Mouse (Mus musculus): ENCODE data around the gene Etl4.
"Not testable (repeated sequence)": the region's sequence is repeated elsewhere in the genome, so short reads cannot be mapped to it uniquely, and the experiment has no call there.

Gene Etl4

DNA sequence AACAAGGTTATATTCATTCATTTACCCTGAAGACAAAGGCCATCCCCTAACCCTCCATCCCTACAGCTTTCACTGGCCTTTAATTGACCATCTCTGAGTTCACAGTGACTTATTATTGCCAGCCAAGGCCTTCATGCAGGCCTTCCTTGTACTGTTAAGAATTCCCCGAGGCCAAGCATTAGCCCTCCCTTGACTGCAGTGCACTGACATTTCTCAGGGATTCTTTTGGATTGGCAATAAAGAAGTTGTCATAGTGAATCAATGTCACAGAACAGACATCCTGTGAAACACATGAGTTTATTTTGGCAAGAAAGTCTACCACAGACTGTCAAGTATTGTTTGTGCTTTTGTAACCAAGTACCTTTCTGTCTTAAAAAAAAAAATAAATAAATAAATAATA is 257.5 kb downstream of the Etl4 start:
- no peak for DNase-seq (ENCODE audit: low spot score in 2 of 2)

DNA sequence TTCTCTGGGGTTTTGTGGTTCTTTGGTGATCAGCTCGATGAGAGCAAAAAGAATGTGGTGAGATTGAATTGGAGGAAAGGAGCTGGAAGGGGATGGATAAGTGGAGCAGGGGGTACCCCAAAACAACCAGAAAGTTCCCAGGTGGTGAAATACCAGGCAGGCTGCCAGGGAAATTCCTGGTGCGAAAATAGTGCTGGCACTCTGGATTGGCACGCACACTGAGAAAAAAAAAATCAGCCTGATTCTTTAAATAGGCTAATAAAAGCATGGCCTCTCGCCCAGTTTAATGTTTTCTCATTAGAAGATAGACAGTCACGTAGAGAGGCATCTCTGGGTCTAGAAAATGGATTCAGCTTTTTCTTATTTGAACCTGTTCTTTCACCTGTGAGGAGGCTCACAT is 258.0 kb downstream of the Etl4 start:
- no peak for DNase-seq (ENCODE audit: low spot score in 2 of 2)

DNA sequence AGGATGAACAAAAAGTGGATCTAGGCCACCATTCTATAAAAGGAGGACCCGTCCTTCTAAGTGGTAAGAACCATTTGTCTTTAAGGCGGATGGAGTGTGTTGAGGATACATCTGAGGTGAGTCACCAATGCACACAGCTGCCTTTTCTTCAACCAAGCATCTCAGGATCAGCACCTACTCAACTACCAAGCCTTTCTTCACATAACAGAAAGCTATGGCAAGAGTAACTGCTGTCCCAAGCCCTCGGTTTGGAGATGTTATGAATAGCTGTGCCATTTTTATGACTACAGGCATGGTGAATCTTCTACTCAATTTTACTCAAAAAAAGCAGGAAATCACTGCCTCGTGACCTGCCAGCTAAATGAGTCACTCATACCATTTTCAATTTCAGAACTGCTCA is 258.6 kb downstream of the Etl4 start:
- DNase-seq (ENCODE audit: low spot score in 2 of 2), result no peak

DNA sequence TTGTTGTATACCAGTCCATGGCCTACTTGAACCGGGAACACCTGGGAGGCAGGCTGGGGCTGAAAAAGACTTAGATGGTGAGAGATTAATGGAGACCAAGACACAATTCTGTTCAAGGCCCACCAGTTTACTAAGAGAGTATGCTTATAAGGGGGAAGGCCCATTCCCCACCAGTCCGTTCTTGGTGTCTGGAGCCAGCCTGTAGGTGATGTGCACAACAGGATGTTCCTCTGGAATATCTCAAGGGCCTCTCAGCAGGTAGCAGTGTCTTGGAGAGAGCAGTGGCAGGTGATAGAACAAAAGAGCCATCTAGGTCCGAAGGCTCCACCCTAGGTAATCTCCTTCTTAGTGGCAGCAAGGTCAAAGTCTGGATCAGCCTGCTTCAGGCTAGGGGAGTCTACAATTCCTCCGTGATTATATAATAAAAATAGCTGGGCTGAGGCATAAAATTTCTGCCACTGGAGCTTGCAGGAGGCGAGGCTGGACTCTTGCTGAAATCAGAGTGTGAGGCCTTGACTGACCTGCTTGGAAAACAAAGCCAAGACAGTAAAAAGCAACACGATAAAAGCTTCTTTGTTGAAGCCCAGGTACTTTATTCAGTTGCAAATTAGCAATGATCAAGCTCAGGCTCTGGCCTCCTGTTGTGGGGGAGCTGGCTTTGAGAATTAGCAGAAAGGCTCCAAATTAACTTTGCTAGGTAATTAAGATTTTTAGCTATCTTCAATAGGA is 267.0 kb downstream of the Etl4 start:
- not testable (repeated sequence) for DNase-seq (ENCODE audit: low spot score in 2 of 2)

DNA sequence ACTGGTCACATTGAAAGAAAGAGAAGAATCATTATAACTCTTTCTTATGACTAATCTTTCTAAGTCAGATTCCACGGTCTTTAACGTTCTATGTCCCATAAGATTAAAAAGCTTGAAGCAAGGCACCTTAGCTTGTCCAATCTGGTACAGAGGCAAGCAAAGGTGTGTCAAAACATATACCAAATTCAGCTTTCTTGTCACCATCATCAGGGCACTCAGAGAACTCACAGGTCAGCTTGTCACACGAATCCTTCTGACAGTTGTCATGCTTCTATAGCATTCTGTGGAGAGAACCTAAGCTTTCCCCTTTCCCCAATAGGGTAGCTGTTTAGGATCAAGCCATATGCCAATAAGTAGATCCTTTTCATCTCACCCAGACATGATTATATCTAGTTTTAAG is 267.7 kb downstream of the Etl4 start:
- not testable (repeated sequence) for DNase-seq (ENCODE audit: low spot score in 2 of 2)

DNA sequence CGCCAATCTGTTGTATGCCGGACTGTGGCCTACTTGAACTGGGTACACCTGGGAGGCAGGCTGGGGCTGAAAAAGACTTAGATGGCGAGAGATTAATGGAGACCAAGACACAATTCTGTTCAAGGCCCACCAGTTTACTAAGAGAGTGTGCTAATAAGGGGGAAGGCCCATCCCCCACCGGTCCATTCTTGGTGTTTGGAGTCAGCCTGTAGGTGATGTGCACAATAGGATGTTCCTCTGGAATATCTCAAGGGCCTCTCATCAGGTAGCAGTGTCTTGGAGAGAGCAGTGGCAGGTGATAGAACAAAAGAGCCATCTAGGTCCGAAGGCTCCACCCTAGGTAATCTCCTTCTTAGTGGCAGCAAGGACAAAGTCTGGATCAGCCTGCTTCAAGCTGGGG is 271.0 kb downstream of the Etl4 start:
- DNase-seq (ENCODE audit: low spot score in 2 of 2), result not testable (repeated sequence)

DNA sequence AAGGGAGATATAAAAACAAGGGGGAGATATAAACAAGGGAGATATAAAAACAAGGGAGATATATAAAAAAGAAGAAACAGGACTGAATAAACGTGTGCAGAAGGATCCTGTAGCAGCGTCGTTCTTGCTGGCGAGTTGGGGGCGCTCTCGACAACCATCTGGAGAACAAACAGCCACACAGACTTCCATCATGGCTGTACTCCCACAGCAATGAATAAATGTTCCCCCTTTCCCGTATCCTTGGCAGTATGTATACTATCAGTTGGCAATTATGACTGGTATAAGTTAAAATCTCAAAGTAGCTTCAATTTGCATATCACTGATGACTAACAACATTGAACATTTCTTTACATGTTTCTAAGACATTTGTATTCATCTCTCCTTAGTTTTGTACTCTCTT is 277.6 kb downstream of the Etl4 start:
- not testable (repeated sequence) for DNase-seq (ENCODE audit: low spot score in 2 of 2)

DNA sequence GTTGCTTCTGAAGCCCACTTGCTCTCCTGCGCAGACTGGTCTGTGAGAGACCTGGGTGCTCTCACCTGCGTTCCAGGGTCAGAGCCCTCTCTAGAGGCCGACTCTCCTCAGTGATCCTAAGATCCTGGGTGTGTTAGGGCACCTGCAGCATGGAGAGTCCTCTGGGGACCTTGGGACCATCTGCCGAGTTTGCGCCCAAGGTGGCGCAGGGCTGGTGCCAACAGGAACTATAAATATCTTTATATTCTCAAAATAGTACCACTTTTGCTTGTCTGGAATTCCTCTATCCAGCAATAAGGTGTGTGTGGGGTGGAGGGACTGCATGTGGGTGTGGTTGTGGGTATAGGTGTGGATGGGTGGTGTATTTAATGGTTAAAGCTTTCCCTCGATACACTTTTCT is 293.4 kb downstream of the Etl4 start:
- no peak for DNase-seq (ENCODE audit: low spot score in 2 of 2)

DNA sequence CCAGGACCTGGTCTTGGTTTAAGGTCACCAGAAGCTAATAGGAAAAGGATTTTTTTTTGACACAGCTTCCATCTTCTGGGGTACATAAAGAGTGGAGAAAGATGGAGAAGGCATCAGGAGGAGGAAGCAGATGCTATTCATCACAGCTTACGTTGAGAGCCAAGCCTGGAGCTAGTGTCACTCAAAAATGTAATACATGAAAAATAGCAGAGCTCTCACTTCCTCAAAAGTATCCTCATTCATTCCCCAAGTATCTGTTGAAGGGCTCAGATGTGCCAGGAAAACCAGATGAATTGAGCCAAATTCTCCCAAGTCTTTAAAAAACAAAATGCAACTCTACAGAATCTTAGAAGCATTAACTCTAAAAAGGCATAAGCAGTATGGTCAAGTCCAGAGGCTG is 297.1 kb downstream of the Etl4 start:
- DNase-seq (ENCODE audit: low spot score in 2 of 2), result no peak

DNA sequence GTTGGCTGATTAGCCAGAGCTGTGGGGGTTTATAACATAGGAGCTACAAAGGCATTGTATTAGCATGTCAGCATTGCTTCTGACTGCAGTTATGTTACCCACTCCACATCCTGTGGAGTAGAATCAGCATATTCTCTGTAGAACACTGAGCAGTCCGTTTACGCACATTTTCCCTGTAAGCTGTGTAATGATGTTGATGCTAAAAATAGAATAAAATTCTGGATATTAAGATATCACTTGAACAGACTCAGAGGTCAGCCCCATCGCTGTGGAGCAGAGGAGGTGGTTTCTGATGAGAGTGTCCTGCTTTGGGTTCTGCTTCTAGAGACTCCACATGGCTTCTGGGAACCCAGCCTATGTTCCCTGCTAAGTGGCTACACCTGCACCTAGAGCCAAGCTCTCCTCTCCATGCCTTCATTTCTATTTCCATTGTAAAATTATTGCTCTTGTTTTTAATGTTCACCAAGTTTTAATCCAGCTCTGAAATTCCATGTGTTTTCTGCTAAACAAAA is 299.2 kb downstream of the Etl4 start:
- DNase-seq (ENCODE audit: low spot score in 2 of 2), result no peak

DNA sequence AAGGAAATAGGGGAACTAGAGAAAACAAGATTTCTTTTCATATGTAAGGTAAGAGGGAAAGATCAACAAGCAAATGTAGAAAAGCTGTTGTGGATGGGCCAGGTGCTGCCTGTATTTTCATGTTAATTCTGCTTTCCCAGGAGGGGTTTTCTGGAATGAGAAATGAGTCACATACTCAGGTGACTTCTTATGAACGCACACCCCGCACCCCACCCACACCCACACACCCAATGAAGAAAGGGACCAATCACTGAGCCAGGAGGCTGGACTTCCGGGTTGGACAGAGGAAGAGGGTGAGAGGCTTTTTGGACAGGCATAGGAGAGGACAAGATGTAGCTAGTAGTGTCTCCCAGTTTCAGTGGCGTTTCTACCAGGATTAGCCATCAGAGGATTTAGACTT is 299.8 kb downstream of the Etl4 start:
- DNase-seq (ENCODE audit: low spot score in 2 of 2), result no peak

DNA sequence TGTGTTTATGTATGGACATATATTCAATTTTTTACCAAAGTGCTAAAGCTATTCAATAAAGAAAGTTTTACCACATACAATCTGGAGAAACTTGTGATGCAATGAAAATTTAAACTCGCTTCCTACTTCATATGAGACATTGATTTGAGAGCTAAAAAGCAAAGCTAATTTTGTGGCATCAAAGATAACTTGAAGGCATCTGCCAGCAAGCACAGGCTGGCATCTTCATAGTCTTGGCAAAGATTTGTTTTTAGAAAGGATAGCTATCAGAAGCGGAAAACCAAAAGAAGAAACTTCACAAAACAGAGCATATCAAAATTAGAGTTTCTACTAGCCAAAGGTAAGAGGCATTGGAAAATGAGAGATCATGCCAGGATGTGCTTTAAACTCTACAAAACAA is 306.7 kb downstream of the Etl4 start:
- DNase-seq (ENCODE audit: low spot score in 2 of 2), result no peak

DNA sequence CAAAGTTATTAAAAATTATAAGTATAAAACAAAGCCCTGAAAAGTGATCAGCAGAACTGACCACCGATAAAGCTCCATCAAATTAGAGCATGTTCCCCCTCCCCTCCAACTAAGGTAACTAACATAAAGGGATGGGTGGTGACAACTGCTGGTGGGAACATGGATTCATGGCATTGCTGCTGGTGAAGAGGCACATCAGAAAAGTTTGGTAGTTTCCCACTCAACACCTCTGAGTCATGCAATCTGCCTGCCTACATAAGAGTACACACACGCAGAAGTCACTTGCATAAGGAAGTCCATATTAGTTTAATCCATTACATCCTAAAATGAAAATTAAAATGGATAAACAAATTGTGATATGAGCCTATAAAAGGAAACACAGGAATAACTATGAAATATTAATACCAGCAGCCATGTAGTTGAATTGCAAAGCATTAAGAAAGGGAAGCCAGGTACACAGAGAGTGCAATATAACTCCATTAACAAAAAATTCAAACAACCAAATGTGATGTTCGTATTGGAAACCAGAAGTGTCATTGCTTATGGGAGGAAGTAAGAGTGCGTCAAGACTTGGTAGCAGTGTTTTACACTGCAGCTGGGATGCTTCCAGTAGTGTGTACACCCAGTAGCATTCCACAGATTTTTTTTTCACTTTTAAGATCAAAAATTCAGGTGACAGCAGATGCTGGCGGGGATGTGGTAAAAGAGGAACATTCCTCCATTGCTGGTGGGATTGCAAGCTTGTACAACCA is 307.3 kb downstream of the Etl4 start:
- no peak for DNase-seq (ENCODE audit: low spot score in 2 of 2)

DNA sequence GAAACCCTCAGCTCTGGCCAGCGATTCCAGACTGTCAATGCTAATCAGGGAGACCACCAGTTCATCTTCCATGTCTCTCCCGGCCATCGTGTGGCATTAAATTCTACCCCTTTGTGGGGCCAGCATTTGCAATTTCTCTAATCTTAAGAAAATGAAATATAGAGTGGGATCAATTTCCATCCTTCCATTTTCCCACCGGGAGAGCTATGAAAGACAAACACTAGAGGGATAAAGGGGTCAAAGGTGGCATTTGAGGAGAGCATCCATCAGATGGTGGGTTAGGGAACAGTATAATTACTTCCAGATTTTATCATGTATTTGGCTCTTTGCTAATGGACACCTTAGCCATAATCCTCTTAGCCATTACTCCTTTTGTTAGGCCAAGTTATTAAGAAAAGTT is 321.8 kb downstream of the Etl4 start:
- no peak for DNase-seq (ENCODE audit: low spot score in 2 of 2)

DNA sequence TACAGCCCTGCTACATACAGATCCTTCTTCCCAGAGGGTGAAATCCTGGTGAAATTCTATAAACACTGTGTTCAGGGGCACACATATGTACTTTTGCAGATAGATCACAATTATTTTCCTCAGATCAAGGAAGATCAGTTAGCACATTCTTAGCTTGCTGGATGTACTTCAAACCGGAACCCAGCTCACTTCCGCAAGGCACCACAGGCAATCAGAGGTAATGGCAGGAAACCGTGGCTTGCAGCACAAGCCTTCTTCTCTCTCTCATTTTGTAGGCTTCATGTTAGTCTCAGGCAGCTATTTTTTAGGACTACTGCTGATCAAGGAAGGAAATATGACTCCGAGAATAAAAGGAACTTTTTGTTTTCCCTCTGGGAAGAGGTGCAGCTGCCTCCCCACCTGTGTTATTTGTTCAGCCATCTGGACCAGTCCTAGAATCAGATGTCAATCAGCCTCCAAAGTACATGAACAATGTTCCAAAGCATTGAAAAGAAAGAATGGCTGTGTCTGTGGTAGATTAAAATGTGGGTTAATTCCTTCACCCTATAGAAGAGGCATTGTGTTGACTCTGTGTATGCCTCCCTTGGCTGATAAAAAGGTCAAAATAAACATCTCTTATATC is 338.6 kb downstream of the Etl4 start:
- no peak for DNase-seq (ENCODE audit: low spot score in 2 of 2)

DNA sequence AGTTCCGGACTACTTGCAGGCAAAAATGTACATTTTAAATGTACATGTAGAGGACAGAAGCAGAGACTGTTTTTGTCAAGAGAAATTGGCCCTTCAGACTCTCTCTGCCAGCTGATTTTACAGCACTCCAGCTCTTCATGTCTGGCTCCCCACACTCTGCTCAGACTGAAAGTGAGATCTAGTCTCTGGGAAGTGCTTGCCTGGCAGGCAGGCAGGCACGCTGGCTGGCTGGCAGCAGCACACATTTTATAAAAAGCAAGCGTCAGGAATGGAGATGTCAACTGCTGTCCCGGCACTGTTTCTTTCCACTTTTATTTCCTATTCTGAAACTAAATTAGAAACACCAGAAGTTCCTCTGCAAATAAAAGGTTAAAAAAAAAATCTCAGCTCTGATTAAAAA is 339.8 kb downstream of the Etl4 start:
- no peak for DNase-seq (ENCODE audit: low spot score in 2 of 2)

DNA sequence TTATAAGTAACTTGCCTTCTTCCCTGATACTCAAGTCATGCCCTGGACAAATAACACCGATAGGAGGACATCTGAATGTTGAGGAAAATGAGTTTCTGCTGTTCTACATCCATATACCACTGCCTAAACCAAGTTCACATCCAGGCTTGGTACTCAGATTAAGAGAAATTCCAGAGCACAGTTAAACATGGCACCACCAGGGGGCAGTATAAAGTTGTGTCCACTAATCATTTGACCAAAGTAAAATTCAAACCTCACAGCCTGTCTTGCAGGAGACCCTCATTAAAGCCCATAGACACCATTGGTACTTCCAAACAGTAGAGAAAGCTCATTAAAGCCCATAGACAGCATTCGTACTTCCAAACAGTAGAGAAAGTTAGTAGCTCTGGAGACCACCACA is 366.5 kb downstream of the Etl4 start:
- DNase-seq (ENCODE audit: low spot score in 2 of 2), result no peak

DNA sequence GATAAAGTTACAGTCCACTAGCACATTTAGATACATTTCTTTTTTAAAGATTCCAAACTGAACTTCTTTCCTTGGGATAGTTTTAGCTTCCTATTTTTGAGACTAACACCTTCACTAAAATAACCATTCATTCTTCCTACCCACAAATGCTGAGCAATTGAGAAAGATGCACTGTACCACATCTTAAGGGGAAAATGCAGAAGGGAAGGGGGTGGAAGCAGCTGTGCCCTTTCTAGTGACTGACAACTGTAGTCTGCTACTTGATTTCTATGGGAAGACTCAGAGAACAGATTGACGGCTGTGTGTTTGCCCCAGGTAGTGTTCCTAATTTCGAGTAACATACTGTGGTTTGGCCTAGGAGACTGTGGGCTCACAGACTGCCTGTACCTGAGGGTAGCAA is 372.3 kb downstream of the Etl4 start:
- no peak for DNase-seq (ENCODE audit: low spot score in 2 of 2)

DNA sequence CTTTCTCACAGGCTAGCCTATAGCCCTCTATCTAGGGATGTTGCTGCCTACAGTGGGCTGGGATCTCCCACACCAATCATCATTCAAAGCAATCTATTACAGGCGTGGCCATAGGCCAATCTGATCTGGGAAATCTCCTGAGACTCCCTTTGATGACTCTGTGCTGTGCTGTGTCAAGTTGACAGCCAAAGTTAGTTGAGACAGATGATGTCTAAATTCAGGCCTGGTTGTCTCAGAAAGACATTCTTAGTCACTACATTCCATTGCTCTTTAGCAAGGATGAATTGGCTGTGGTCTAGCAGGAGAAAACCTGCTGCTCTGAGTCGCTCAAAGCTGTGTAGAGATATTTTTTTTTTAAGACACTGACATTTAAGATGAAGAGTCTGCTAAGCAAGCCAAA is 374.8 kb downstream of the Etl4 start:
- no peak for DNase-seq (ENCODE audit: low spot score in 2 of 2)

DNA sequence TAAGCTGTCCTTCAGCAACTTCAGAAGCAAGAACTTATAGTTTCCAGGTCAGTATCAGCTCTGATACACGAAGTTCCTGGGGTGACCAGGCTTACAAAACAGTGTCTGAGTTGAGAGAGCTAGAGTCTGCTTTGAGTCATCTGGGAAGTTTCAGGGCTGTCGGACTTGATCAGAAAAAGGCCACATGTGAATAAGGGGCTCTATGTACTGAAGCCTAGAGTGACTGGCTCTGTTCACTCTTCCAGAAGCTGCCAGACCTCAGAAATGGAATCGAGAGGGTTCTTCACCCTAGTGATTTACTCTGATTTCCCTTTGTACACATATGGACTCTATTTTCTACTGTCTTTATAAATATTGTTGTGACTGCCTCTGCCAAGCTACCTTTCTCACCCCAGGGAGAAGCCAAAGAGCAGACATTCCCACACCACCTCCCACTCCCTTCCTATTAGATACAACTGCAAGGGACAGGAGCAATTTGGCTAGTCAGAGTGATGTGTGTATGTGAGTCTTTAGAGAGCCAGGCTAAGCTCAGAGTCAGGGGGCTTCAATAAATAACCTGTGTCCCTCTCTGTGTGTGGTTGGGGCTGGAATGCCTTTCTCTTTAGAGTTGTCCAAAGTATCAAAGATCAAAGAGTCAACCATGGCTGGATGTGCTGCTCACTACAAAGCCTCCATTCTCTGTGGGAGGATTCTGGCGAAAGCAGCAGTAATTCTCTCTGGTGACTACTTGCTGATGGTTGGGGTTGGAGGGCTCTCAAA is 381.6 kb downstream of the Etl4 start:
- no peak for DNase-seq (ENCODE audit: low spot score in 2 of 2)

DNA sequence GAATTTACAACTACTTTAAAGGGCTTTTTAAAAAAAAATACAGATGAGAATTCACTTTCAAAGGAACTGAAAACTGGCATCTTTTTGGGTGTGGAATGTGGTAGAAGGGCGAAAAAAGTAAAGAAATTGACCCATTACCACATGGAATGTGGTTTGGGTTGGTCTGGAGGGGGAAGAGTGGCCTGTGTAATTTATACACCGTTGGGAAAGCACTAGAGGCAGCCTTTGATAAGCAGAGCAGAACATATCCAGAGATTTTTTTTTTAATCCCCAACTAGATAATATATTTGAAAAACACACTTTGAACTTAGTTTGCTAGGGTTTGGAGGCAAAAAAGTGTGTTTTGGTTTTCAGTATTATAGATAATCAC is 382.1 kb downstream of the Etl4 start:
- no peak for DNase-seq (ENCODE audit: low spot score in 2 of 2)

DNA sequence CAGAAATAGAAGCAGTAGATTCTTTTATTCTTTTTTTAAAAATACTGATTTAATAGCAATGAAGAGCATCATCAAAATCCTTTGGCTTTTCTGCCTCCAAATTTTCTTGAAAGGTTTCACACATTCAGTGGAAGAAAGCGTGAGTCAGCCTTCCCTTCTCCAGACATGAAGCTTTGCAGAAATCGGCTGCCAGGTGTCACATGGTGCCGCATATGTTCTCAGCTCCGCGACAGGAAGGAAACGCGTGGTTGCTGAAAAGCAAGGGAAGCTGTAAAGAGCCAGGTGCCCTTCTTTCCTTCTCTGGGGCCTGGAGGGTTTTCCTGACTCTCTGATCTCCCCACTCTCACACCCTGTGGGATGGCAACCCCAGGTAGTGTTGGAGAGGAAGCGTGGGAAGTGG is 383.8 kb downstream of the Etl4 start:
- DNase-seq (ENCODE audit: low spot score in 2 of 2), result no peak
